Mouse (Mus musculus) C2C12 (cell line): ENCODE data around the gene Fndc5. TPM values are rescaled to one million over a fixed set of nuclear protein-coding genes. Genes with fewer than 3 reads are reported as not detected.

Experiments used
- H3K27me3 ChIP-seq: one replicate; pipeline ENCODE4 v1.6.1; 2011; ENCODE audit not compliant: control insufficient read depth, insufficient read depth, insufficient read length
- H3K36me3 ChIP-seq: one replicate; pipeline ENCODE4 v1.6.1; 2011; ENCODE audit not compliant: control insufficient read depth, insufficient read depth
- H3K4me3 ChIP-seq: one replicate; pipeline ENCODE4 v1.5.1; 2011; ENCODE audit warnings: mild to moderate bottlenecking, control low read depth; ENCODE audit not compliant: poor library complexity, insufficient read depth, severe bottlenecking
- H3K79me2 ChIP-seq: one replicate; pipeline ENCODE4 v1.6.1; 2011; ENCODE audit not compliant: control insufficient read depth, insufficient read depth
- H3K79me3 ChIP-seq: one replicate; pipeline ENCODE4 v1.6.1; 2011; ENCODE audit warnings: low read depth, control low read depth
- H3ac ChIP-seq: one replicate; pipeline ENCODE3; 2011; ENCODE audit warnings: low read depth; ENCODE audit not compliant: control insufficient read depth, insufficient read length
- CEBPB ChIP-seq: IDR thresholded peaks from one replicate; pipeline ENCODE4 v1.6.1; 2011; ENCODE audit warnings: low read depth, mild to moderate bottlenecking, control low read depth, moderate library complexity
- CTCF ChIP-seq: IDR thresholded peaks from one replicate; pipeline ENCODE4 v1.5.1; 2011; ENCODE audit not compliant: control insufficient read depth, insufficient read depth, insufficient read length
- FOSL1 ChIP-seq: IDR thresholded peaks from one replicate; pipeline ENCODE4 v1.8.0; 2011; ENCODE audit warnings: mild to moderate bottlenecking, low read length; ENCODE audit not compliant: poor library complexity, insufficient read depth, severe bottlenecking
- MAX ChIP-seq: IDR thresholded peaks from one replicate; pipeline ENCODE4 v1.6.1; 2011; ENCODE audit warnings: mild to moderate bottlenecking, control low read depth
- MYOD1 ChIP-seq: IDR thresholded peaks from one replicate; pipeline ENCODE4 v1.6.1; 2011; ENCODE audit warnings: low read depth; ENCODE audit not compliant: control insufficient read depth, insufficient read length
- MYOG ChIP-seq: IDR thresholded peaks from one replicate; pipeline ENCODE4 v1.6.1; 2011; ENCODE audit not compliant: control insufficient read depth, insufficient read length; ENCODE audit errors: extremely low read depth
- USF1 ChIP-seq: IDR thresholded peaks from one replicate; pipeline ENCODE4 v1.6.1; 2011; ENCODE audit warnings: low read depth, mild to moderate bottlenecking, control low read depth, moderate library complexity
- polyA plus RNA-seq: library from polyadenylated mRNA; unstranded; fragments of >200 nt; fragmentation: generic; extraction: Trizol; gene quantifications from one replicate; pipeline ENCODE4 v1.2.1, GENCODE M21; 2012; ENCODE audit warnings: missing spikeins

Gene Fndc5
- polyA plus RNA-seq, 1 experiment = 0.14 TPM

GRCm38 (mm10) chr4:129128582-129129338 is 8.0 kb upstream of the Fndc5 start:
- Histone ChIP-seq H3K27me3 (peaks cover 6% of the 10 kb centered on the region), H3K79me2 (no peaks in the 10 kb centered on the region), H3K4me3 (no peak overlapping the region), H3K36me3 (no peaks in the 10 kb centered on the region), H3K79me3 (no peaks in the 10 kb centered on the region), H3ac (no peak overlapping the region)
- TF ChIP-seq CTCF = no peak
- no peak for TF ChIP-seq CEBPB
- no peak for TF ChIP-seq MAX
- TF ChIP-seq MYOG = no peak
- no peak for TF ChIP-seq FOSL1

DNA sequence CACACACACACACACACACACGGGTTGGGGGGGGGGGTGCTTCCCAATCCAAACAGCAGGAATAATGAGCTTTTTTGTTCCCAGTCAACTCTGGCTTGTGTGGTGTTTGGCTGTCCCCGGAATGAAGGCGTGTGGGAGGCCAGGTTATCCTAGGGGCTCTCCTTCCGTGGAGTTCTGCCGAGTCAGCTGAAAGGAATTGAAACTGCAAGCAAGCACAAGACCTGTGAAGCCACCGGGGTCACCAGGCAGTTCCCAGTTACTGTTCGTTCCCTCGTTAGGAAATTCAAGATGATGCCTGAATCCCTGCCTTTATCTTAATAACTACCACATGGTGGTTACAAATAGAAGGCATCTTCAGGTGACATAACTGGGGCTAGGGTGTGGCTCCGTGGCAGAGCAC is 7.4 kb upstream of the Fndc5 start:
- Histone ChIP-seq H3K27me3 (peaks cover 6% of the 10 kb centered on the region), H3K4me3 (no peak overlapping the region), H3K79me2 (no peaks in the 10 kb centered on the region), H3K36me3 (no peaks in the 10 kb centered on the region), H3K79me3 (no peaks in the 10 kb centered on the region), H3ac (no peak overlapping the region)
- TF ChIP-seq FOSL1 (no peak), CEBPB (no peak), USF1 (no peak), MYOD1 (no peak), CTCF (no peak), MYOG (no peak), MAX (no peak)

DNA sequence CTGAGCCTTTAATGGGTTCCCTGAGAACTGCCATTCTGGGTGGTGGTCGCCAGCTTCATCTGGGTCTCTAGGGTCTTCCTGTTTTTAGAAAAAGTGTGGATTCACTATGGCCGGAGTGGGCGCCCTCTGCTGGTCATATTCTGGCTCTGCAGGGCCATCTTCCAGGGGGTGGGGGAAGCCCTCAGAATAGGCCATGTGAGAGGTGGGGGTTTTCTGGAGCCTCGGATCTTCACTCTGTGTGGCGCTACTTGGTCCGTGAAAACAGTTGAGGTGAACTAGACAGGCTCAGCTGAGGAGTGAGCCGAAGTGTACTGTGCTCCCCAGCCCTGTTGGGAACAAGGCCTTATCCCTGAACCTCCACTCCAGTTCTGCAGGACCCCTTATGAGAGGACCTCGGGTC is 6.7 kb upstream of the Fndc5 start:
- Histone ChIP-seq H3K4me3 (no peak overlapping the region), H3K36me3 (no peaks in the 10 kb centered on the region), H3ac (no peak overlapping the region), H3K79me3 (no peaks in the 10 kb centered on the region), H3K79me2 (no peaks in the 10 kb centered on the region), H3K27me3 (peaks cover 6% of the 10 kb centered on the region)
- TF ChIP-seq CTCF = peak; percentile 27
- TF ChIP-seq FOSL1 = no peak

DNA sequence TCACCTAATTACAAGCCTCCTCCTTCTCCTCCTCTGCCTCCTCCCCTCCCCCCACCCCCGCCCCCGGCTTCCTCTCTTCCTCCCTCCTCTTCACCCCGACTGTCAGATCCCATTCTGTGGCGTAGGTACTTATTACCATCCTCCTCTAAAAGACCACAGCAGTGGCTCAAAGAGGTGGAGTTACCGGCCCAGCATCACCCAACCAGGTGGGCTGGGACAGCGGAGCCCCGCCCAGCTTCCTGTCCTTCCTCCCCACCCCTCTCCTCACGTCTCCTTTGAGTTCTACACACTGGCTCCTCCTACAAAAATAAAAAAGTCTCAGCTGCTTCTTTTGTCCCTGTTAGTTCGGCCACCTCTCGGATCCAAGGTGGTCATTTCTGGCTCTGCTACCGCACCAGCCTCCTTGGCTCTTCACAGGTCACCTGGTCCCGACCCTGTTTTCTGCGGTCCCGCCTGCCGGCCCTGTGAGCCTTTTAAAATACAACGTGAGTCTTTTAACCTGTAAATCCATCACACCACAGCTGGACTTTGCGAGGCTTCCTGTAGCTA is 6.0 kb upstream of the Fndc5 start:
- Histone ChIP-seq H3ac (no peak overlapping the region), H3K4me3 (no peak overlapping the region), H3K79me2 (no peaks in the 10 kb centered on the region), H3K27me3 (peaks cover 9% of the 10 kb centered on the region), H3K79me3 (no peaks in the 10 kb centered on the region), H3K36me3 (no peaks in the 10 kb centered on the region)
- TF ChIP-seq MYOG = no peak
- no peak for TF ChIP-seq MYOD1
- TF ChIP-seq FOSL1 = no peak
- no peak for TF ChIP-seq USF1
- TF ChIP-seq CTCF = no peak
- TF ChIP-seq CEBPB = no peak
- TF ChIP-seq MAX = no peak

- TF ChIP-seq FOSL1 (no peak), CTCF (peak; percentile 83)
- peaks cover 13% of the 10 kb centered on the region for H3K27me3 ChIP-seq
- H3K36me3 ChIP-seq = no peaks in the 10 kb centered on the region
- H3K79me2 ChIP-seq = no peaks in the 10 kb centered on the region
- H3K4me3 ChIP-seq = no peak overlapping the region
- H3ac ChIP-seq = no peak overlapping the region
- H3K79me3 ChIP-seq = no peaks in the 10 kb centered on the region
Measured at GRCm38 (mm10) chr4:129134799-129135585, 1.8 kb upstream of the Fndc5 start.

DNA sequence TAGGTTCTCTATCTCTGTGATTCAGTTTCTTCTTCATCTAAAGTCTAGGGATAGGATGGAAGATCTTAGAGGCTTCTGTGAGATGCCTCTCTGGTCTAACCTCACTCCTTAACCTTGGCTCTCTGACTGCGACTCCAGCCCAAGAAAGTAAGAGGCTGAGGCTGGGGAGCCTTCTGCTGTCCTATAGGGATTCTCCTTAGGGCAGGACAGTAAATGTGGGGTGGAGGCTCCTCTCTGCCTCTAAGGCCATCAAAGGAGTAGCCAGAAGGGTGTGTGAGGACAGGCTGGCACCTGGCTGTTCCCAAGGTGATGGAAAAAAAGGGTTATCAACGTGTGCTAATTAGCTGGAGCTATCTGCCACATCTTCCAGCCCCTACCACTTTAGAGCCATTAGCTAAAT is 1.2 kb upstream of the Fndc5 start:
- Histone ChIP-seq H3K27me3 (peaks cover 13% of the 10 kb centered on the region), H3K4me3 (no peak overlapping the region), H3K79me2 (no peaks in the 10 kb centered on the region), H3K36me3 (no peaks in the 10 kb centered on the region), H3K79me3 (no peaks in the 10 kb centered on the region), H3ac (no peak overlapping the region)
- TF ChIP-seq CEBPB (no peak), MAX (no peak)
